Mouse (Mus musculus): ENCODE results near the gene Slc13a1.

- TF ChIP-seq CTCF (conservative IDR thresholded peaks at IDR 0.05; ENCODE audit: low read length) (no peak), POU5F1 (IDR thresholded peaks at IDR 0.05; ENCODE audit: borderline replicate concordance, low read length) (no peak)
Measured at GRCm38 (mm10) chr6:24202226-24202625, 34.3 kb upstream of the Slc13a1 start.

Data from E14TG2a.4 (cell line).